Mouse (Mus musculus) limb, embryonic 14.5 days (tissue): ENCODE results near the gene B4galt5. TPM values are rescaled to one million over a fixed set of nuclear protein-coding genes. Genes with fewer than 3 reads are reported as not detected.

Experiments used
- ATAC-seq: fragments of 200-750 bp; cut with Nextera tagmentation; 2 replicates; pipeline ENCODE4 v1.8.0; 2017; ENCODE audit warnings: low read depth, moderate number of reproducible peaks, moderate TSS enrichment; ENCODE audit not compliant: low FRiP score
- DNase-seq: peaks from one replicate; pipeline ENCODE4 v3.0.0-alpha.2; 2015; ENCODE audit warnings: low spot score
- H3K27ac ChIP-seq: fragments of 300-500 bp; sonication (generic); replicated peaks from 2 replicates; pipeline ENCODE4 v1.5.1; 2014; ENCODE audit warnings: low read depth, mild to moderate bottlenecking, low read length, moderate library complexity, mixed read lengths
- H3K27me3 ChIP-seq: fragments of 300-500 bp; sonication (generic); 2 replicates; pipeline ENCODE4 v1.6.1; 2014; ENCODE audit warnings: low read length, mixed read lengths; ENCODE audit not compliant: control insufficient read depth, insufficient read depth
- H3K36me3 ChIP-seq: fragments of 300-500 bp; sonication (generic); 2 replicates; pipeline ENCODE4 v1.6.1; 2014; ENCODE audit warnings: mild to moderate bottlenecking, low read length, moderate library complexity, mixed read lengths; ENCODE audit not compliant: control insufficient read depth, insufficient read depth
- H3K4me1 ChIP-seq: fragments of 300-500 bp; sonication (generic); 2 replicates; pipeline ENCODE4 v1.6.1; 2014; ENCODE audit warnings: antibody characterized with exemption, low read length, mixed read lengths; ENCODE audit not compliant: control insufficient read depth, insufficient read depth
- H3K4me2 ChIP-seq: fragments of 300-500 bp; sonication (generic); replicated peaks from 2 replicates; pipeline ENCODE4 v1.6.1; 2014; ENCODE audit warnings: low read depth, mild to moderate bottlenecking, low read length, moderate library complexity; ENCODE audit not compliant: severe bottlenecking
- H3K4me3 ChIP-seq: fragments of 300-500 bp; sonication (generic); replicated peaks from 2 replicates; pipeline ENCODE4 v1.5.1; 2014; ENCODE audit warnings: low read length
- H3K9ac ChIP-seq: fragments of 300-500 bp; sonication (generic); 2 replicates; pipeline ENCODE4 v1.6.1; 2014; ENCODE audit warnings: mild to moderate bottlenecking, low read depth, low read length, moderate library complexity; ENCODE audit not compliant: severe bottlenecking
- H3K9me3 ChIP-seq: fragments of 300-500 bp; sonication (generic); 2 replicates; pipeline ENCODE4 v1.6.1; 2016; ENCODE audit warnings: low read length; ENCODE audit not compliant: control insufficient read depth
- POLR2A ChIP-seq: fragments of 200-500 bp; IDR thresholded peaks from 2 replicates; pipeline ENCODE4 v1.8.0; 2012; ENCODE audit warnings: inconsistent platforms, mild to moderate bottlenecking, moderate library complexity, borderline replicate concordance; ENCODE audit not compliant: insufficient read depth, insufficient read length; ENCODE audit errors: extremely low read depth
- WGBS: fragments of 180-500 bp; shearing (Covaris S2); extraction: QIAGEN DNeasy Blood & Tissue Kit; methylation state at CpG from one replicate; pipeline ENCODE4 v1.1.7; 2014; 5-methylcytosine and 5-hydroxymethylcytosine counted together
- polyA plus RNA-seq, 2 experiments: library from polyadenylated mRNA; depleted of rRNA in 1 of 2; stranded (reverse) in 1 of 2; unstranded in 1 of 2; fragments of >200 nt; fragmentation: Nextera tagmentation in 1 of 2; extraction: Ambion mirVana in 1 of 2; gene quantifications; 2 replicates each; pipeline versions ENCODE4 v1.2.1 to v1.2.3; 2012 to 2014

The B4galt5 gene
- polyA plus RNA-seq, 2 experiments = 23.2 to 23.6 TPM

- no peak for ATAC-seq
- no peak for DNase-seq
- 74% methylated on average over 3 of the region's 3 CpGs for WGBS
- Histone ChIP-seq H3K4me2 (no peak overlapping the region), H3K4me1 (0 out of 2 replicates have a peak, but pooled peaks cover 6% of the 10 kb centered on the region), H3K4me3 (no peak overlapping the region), H3K9me3 (no peaks in the 10 kb centered on the region), H3K27ac (no peak overlapping the region), H3K9ac (no peak overlapping the region), H3K27me3 (no peaks in the 10 kb centered on the region), H3K36me3 (no peaks in the 10 kb centered on the region)
- no peak for TF ChIP-seq POLR2A
Observed at GRCm38 (mm10) chr2:167337214-167337512, 11.8 kb downstream of the B4galt5 start.

GRCm38 (mm10) chr2:167336384-167337213 lies 12.4 kb downstream of the B4galt5 start:
- DNase-seq (peak; percentile 28), ATAC-seq (no peak)
- peaks cover 7% of the 10 kb centered on the region; the same call in 1 of the 2 replicates for H3K4me1 ChIP-seq
- H3K9me3 ChIP-seq = no peaks in the 10 kb centered on the region
- no peak overlapping the region for H3K9ac ChIP-seq
- 56% methylated on average over 10 of the region's 10 CpGs for WGBS
- H3K36me3 ChIP-seq = no peaks in the 10 kb centered on the region
- no peak overlapping the region for H3K27ac ChIP-seq
- H3K27me3 ChIP-seq = no peaks in the 10 kb centered on the region
- no peak overlapping the region for H3K4me2 ChIP-seq
- no peak overlapping the region for H3K4me3 ChIP-seq
- TF ChIP-seq POLR2A = no peak

- DNase-seq = no peak
- H3K4me2 ChIP-seq = no peak overlapping the region
- no peak for TF ChIP-seq POLR2A
- no peaks in the 10 kb centered on the region for H3K27me3 ChIP-seq
- WGBS = 64% methylated on average over 9 of the region's 9 CpGs
- H3K9me3 ChIP-seq = no peaks in the 10 kb centered on the region
- no peak overlapping the region for H3K27ac ChIP-seq
- peaks cover 16% of the 10 kb centered on the region for H3K4me1 ChIP-seq
- no peaks in the 10 kb centered on the region for H3K36me3 ChIP-seq
- ATAC-seq = no peak
- no peak overlapping the region for H3K9ac ChIP-seq
- H3K4me3 ChIP-seq = no peak overlapping the region
Observed at GRCm38 (mm10) chr2:167335066-167335465, 13.9 kb downstream of the B4galt5 start.

GRCm38 (mm10) chr2:167334312-167334711 lies 14.7 kb downstream of the B4galt5 start:
- ATAC-seq (no peak), DNase-seq (no peak)
- H3K9me3 ChIP-seq = no peaks in the 10 kb centered on the region
- 81% methylated on average over 4 of the region's 4 CpGs for whole genome bisulfite sequencing
- H3K36me3 ChIP-seq = no peaks in the 10 kb centered on the region
- H3K27me3 ChIP-seq = no peaks in the 10 kb centered on the region
- H3K4me3 ChIP-seq = no peak overlapping the region
- H3K9ac ChIP-seq = no peak overlapping the region
- peaks cover 16% of the 10 kb centered on the region for H3K4me1 ChIP-seq
- no peak overlapping the region for H3K27ac ChIP-seq
- TF ChIP-seq POLR2A = no peak
- no peak overlapping the region for H3K4me2 ChIP-seq

- no peak for ATAC-seq
- no peak for DNase-seq
- H3K4me2 ChIP-seq = no peak overlapping the region
- no peak overlapping the region for H3K4me3 ChIP-seq
- no peak for TF ChIP-seq POLR2A
- H3K9me3 ChIP-seq = no peaks in the 10 kb centered on the region
- WGBS = 87% methylated on average over 6 of the region's 6 CpGs
- no peak overlapping the region for H3K27ac ChIP-seq
- H3K9ac ChIP-seq = no peak overlapping the region
- no peaks in the 10 kb centered on the region for H3K36me3 ChIP-seq
- H3K4me1 ChIP-seq = peaks cover 16% of the 10 kb centered on the region
- H3K27me3 ChIP-seq = no peaks in the 10 kb centered on the region
Observed at GRCm38 (mm10) chr2:167333450-167333849, 15.5 kb downstream of the B4galt5 start.
